ENCODE assay signal across 27 mouse cellular contexts in the genomic region with DNA sequence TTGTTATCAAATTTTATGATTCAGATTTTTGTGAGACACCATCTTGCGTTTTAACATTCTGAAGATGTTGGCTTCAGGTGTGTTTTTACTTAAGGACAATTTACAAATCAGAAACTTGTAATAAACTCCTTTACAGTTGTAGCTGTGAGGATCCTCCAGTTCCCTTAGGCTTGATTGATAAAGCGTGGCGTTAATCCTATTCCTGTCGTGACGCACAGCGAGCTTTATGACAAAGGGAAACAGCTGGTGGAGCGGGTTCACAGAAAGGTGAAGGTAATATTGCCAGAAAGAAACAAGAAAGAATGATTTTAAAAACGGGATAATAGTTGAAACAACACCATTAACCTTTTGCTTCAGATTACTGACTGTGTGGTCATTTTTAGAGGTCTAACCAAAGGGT.
DNase-seq lines count a peak whose midpoint lies in the region; ATAC-seq lines count a peak whose summit lies in the region.
"Had no signal": no experiment of that assay in that cellular context is flagged by ENCODE, and none has a peak within 500 bp of the region (broad histone marks: within the 10 kb centered on the region; RNA-seq: fewer than 3 reads in every experiment).

No protein-coding gene starts in this region.

- H3K4me1 ChIP-seq in kidney, embryonic 16.5 days (ENCODE audit: insufficient read depth, low read length) = peaks cover 10% of the 10 kb centered on the region; the same call in 1 of the 2 replicates
- no peaks in the 10 kb centered on the region; the same call in 1 of the 2 replicates for H3K4me1 ChIP-seq in midbrain, embryonic 12.5 days
- H3K4me1 ChIP-seq in midbrain, embryonic 10.5 days = peaks cover 6% of the 10 kb centered on the region; the same call in 1 of the 2 replicates
- H3K4me1 ChIP-seq: forebrain, embryonic 15.5 days; heart, embryonic 12.5 days; hindbrain, embryonic 10.5 days had no signal

- H3K4me2 ChIP-seq in kidney, embryonic 16.5 days (replicated peaks; ENCODE audit: low read depth, low read length) = 0 out of 2 replicates have a peak overlapping the region, but pooled peaks have one; percentile 7
- 0 out of 2 replicates have a peak overlapping the region, but pooled peaks have one; percentile 10 for H3K4me2 ChIP-seq in midbrain, embryonic 12.5 days (replicated peaks)
- H3K4me2 ChIP-seq: forebrain, embryonic 15.5 days; heart, embryonic 12.5 days; liver, embryonic 11.5 days had no signal

- no peaks in the 10 kb centered on the region for H3K36me3 ChIP-seq in kidney, embryonic 16.5 days (ENCODE audit: insufficient read depth, low read length)
- no peaks in the 10 kb centered on the region for H3K36me3 ChIP-seq in midbrain, embryonic 12.5 days
- H3K36me3 ChIP-seq in midbrain, embryonic 10.5 days = no peaks in the 10 kb centered on the region
- H3K36me3 ChIP-seq: forebrain, embryonic 15.5 days; heart, embryonic 12.5 days; hindbrain, embryonic 10.5 days had no signal

- no peak for DNase-seq in kidney, postnatal 36 days
- no peak for DNase-seq in midbrain, embryonic 10.5 days (ENCODE audit: low spot score)
- DNase-seq in retina, embryonic 14.5 days (ENCODE audit: low spot score) = peak; percentile 38
- DNase-seq in ovary, postnatal 14 days (ENCODE audit: low spot score) = no peak
- DNase-seq in spleen, postnatal 14 days (ENCODE audit: low spot score in 2 of 2) = no peak
- DNase-seq: adrenal gland, adult 8-10 months; cerebellum, adult 11-12 months; cerebellum, postnatal 10 days; gastrocnemius, postnatal 25 days; heart, adult 18-20 months; heart, postnatal 10 days; liver, postnatal 0 days; lung, postnatal 14 days; right cerebral cortex, postnatal 14 days; thymus, postnatal 25 days had no signal

- no peak for ATAC-seq in kidney, embryonic 16.5 days (ENCODE audit: low FRiP score, low TSS enrichment)
- ATAC-seq in midbrain, embryonic 12.5 days (ENCODE audit: low FRiP score, low read depth) = no peak
- ATAC-seq: activated CD4-positive, CD25-positive, alpha-beta regulatory T cell, adult 4 months; forebrain, embryonic 15.5 days; hindbrain, postnatal 0 days; intestine, postnatal 0 days; liver, postnatal 0 days; midbrain, embryonic 16.5 days had no signal

- no peaks in the 10 kb centered on the region for H3K9me3 ChIP-seq in kidney, embryonic 16.5 days (ENCODE audit: low read length)
- H3K9me3 ChIP-seq in midbrain, embryonic 12.5 days = no peaks in the 10 kb centered on the region
- no peaks in the 10 kb centered on the region for H3K9me3 ChIP-seq in midbrain, embryonic 10.5 days (replicated peaks)
- H3K9me3 ChIP-seq: forebrain, embryonic 15.5 days; heart, embryonic 12.5 days; hindbrain, embryonic 10.5 days had no signal

- H3K27me3 ChIP-seq in kidney, embryonic 16.5 days (ENCODE audit: insufficient read depth, low read length) = no peaks in the 10 kb centered on the region
- 0 out of 2 replicates have a peak, but pooled peaks cover 5% of the 10 kb centered on the region for H3K27me3 ChIP-seq in midbrain, embryonic 12.5 days
- H3K27me3 ChIP-seq in midbrain, embryonic 10.5 days (ENCODE audit: low read depth, poor library complexity, severe bottlenecking) = no peaks in the 10 kb centered on the region
- H3K27me3 ChIP-seq: forebrain, embryonic 15.5 days; heart, embryonic 12.5 days had no signal

- no peak overlapping the region for H3K27ac ChIP-seq in kidney, embryonic 16.5 days (ENCODE audit: low read length)
- no peak overlapping the region for H3K27ac ChIP-seq in midbrain, embryonic 12.5 days (replicated peaks)
- no peak overlapping the region for H3K27ac ChIP-seq in midbrain, embryonic 10.5 days (replicated peaks)
- H3K27ac ChIP-seq: forebrain, embryonic 15.5 days; hindbrain, embryonic 10.5 days; hindbrain, postnatal 0 days; layer of hippocampus, adult 2 months had no signal

- no peak overlapping the region for H3K9ac ChIP-seq in kidney, embryonic 16.5 days (replicated peaks; ENCODE audit: low read length)
- no peak overlapping the region for H3K9ac ChIP-seq in midbrain, embryonic 12.5 days (replicated peaks)
- H3K9ac ChIP-seq: forebrain, embryonic 15.5 days; heart, embryonic 12.5 days; liver, postnatal 0 days had no signal

- 9% methylated on average over 8 of the region's 8 CpGs for WGBS in kidney, embryonic 16.5 days
- 44% methylated on average over 8 of the region's 8 CpGs for WGBS in midbrain, embryonic 12.5 days
- WGBS in midbrain, embryonic 10.5 days = 64% methylated on average over 8 of the region's 8 CpGs

- H3K4me3 ChIP-seq in kidney, embryonic 16.5 days (ENCODE audit: low read length) = no peak overlapping the region
- no peak overlapping the region for H3K4me3 ChIP-seq in midbrain, embryonic 12.5 days
- no peak overlapping the region for H3K4me3 ChIP-seq in midbrain, embryonic 10.5 days
- H3K4me3 ChIP-seq: forebrain, embryonic 15.5 days; heart, embryonic 12.5 days; hindbrain, embryonic 10.5 days; layer of hippocampus, adult 2 months; myocyte had no signal
